Mouse (Mus musculus) MEL (cell line): ENCODE measurements around the gene Pdyn. TPM values are rescaled to one million over a fixed set of nuclear protein-coding genes. Genes with fewer than 3 reads are reported as not detected.

Experiments
- DNase-seq: peaks from one replicate; pipeline ENCODE4 v3.0.0; 2011; ENCODE audit warnings: low read depth, low spot score
- H3K27ac ChIP-seq: 2 replicates; pipeline ENCODE4 v1.5.1; 2012; ENCODE audit warnings: low read depth, mild to moderate bottlenecking, control low read depth, low read length, moderate library complexity; ENCODE audit not compliant: control insufficient read depth
- H3K27me3 ChIP-seq, 2 experiments: fragments of 150-350 bp in 1 of 2; sonication (generic) in 1 of 2; 2 replicates each; pipeline ENCODE4 v1.6.1; 2012; ENCODE audit warnings: low read length in 2 of 2, mild to moderate bottlenecking in 2 of 2, improper control_type of control experiment in 1 of 2, moderate library complexity in 1 of 2; ENCODE audit not compliant: insufficient read depth in 2 of 2, control insufficient read depth in 1 of 2
- H3K36me3 ChIP-seq, 2 experiments: 2 replicates each; pipeline ENCODE4 v1.6.1; 2012 to 2014; ENCODE audit warnings: low read length in 2 of 2, improper control_type of control experiment in 1 of 2, inconsistent platforms in 1 of 2, mild to moderate bottlenecking in 1 of 2; ENCODE audit not compliant: insufficient read depth in 2 of 2, control insufficient read depth in 1 of 2
- H3K4me1 ChIP-seq, 2 experiments: fragments of 150-350 bp in 1 of 2; sonication (generic) in 1 of 2; 2 replicates each; pipeline ENCODE4 v1.6.1; 2012; ENCODE audit warnings: low read length in 2 of 2, improper control_type of control experiment in 1 of 2, mild to moderate bottlenecking in 1 of 2; ENCODE audit not compliant: insufficient read depth in 2 of 2, control insufficient read depth in 1 of 2
- H3K4me3 ChIP-seq, 2 experiments: fragments of 150-350 bp in 1 of 2; sonication (generic) in 1 of 2; 2 replicates each; pipeline ENCODE4 v1.5.1; 2012; ENCODE audit warnings: low read depth in 2 of 2, low read length in 2 of 2, mild to moderate bottlenecking in 2 of 2, moderate library complexity in 2 of 2, control low read depth in 1 of 2, improper control_type of control experiment in 1 of 2; ENCODE audit not compliant: control insufficient read depth in 1 of 2, insufficient read depth in 1 of 2
- H3K79me2 ChIP-seq: 2 replicates; pipeline ENCODE4 v1.6.1; 2012; ENCODE audit warnings: mild to moderate bottlenecking, low read length, moderate library complexity; ENCODE audit not compliant: control insufficient read depth, poor library complexity, insufficient read depth
- H3K9ac ChIP-seq: 2 replicates; pipeline ENCODE4 v1.6.1; 2012; ENCODE audit warnings: low read depth, mild to moderate bottlenecking, control low read depth, low read length, moderate library complexity; ENCODE audit not compliant: control insufficient read depth, poor library complexity, severe bottlenecking
- H3K9me3 ChIP-seq: fragments of 150-350 bp; sonication (generic); replicated peaks from 2 replicates; pipeline ENCODE4 v1.6.1; 2012; ENCODE audit warnings: mild to moderate bottlenecking, low read length, improper control_type of control experiment, moderate library complexity; ENCODE audit not compliant: insufficient read depth
- CHD1 ChIP-seq: IDR thresholded peaks from 2 replicates; pipeline ENCODE4 v1.6.1; 2012; ENCODE audit warnings: low read depth, mild to moderate bottlenecking, inconsistent platforms, low read length, improper control_type of control experiment
- CHD2 ChIP-seq: IDR thresholded peaks from 2 replicates; pipeline ENCODE4 v1.6.1; 2011; ENCODE audit warnings: low read length, improper control_type of control experiment
- EP300 ChIP-seq, 2 experiments: IDR thresholded peaks; 2 replicates each; pipeline ENCODE4 v1.6.1; 2011; ENCODE audit warnings: improper control_type of control experiment in 2 of 2, low read length in 2 of 2, low read depth in 1 of 2, mild to moderate bottlenecking in 1 of 2
- ETS1 ChIP-seq: IDR thresholded peaks from 2 replicates; pipeline ENCODE4 v1.6.1; 2012; ENCODE audit warnings: low read depth, mild to moderate bottlenecking, inconsistent platforms, low read length, improper control_type of control experiment, moderate library complexity
- GABPA ChIP-seq: IDR thresholded peaks from 2 replicates; pipeline ENCODE4 v1.6.1; 2012; ENCODE audit warnings: low read depth, mild to moderate bottlenecking, inconsistent platforms, low read length, improper control_type of control experiment, moderate library complexity
- JUND ChIP-seq: IDR thresholded peaks from 2 replicates; pipeline ENCODE4 v1.6.1; 2011; ENCODE audit warnings: low read depth, mild to moderate bottlenecking, improper control_type of control experiment, low read length
- MAX ChIP-seq: IDR thresholded peaks from 2 replicates; pipeline ENCODE4 v1.6.1; 2011; ENCODE audit warnings: low read length, improper control_type of control experiment
- MAZ ChIP-seq: IDR thresholded peaks from 2 replicates; pipeline ENCODE4 v1.6.1; 2012; ENCODE audit warnings: low read depth, mild to moderate bottlenecking, inconsistent platforms, low read length, improper control_type of control experiment
- MEF2A ChIP-seq: IDR thresholded peaks from 2 replicates; pipeline ENCODE4 v1.6.1; 2014; ENCODE audit warnings: low read depth, mild to moderate bottlenecking, inconsistent platforms, low read length, improper control_type of control experiment; ENCODE audit not compliant: poor library complexity, insufficient replicate concordance, severe bottlenecking; ENCODE audit errors: extremely low read depth
- NELFE ChIP-seq: IDR thresholded peaks from 2 replicates; pipeline ENCODE4 v1.6.1; 2011; ENCODE audit warnings: low read depth, low read length, improper control_type of control experiment
- NRF1 ChIP-seq: IDR thresholded peaks from 2 replicates; pipeline ENCODE4 v1.6.1; 2014; ENCODE audit warnings: low read depth, mild to moderate bottlenecking, inconsistent platforms, low read length, improper control_type of control experiment, moderate library complexity; ENCODE audit not compliant: poor library complexity, insufficient read depth, severe bottlenecking
- POLR2AphosphoS2 ChIP-seq: IDR thresholded peaks from 2 replicates; pipeline ENCODE4 v1.6.1; 2011; ENCODE audit warnings: low read length, improper control_type of control experiment
- RAD21 ChIP-seq: IDR thresholded peaks from 2 replicates; pipeline ENCODE4 v1.6.1; 2011; ENCODE audit warnings: mild to moderate bottlenecking, low read depth, low read length, improper control_type of control experiment
- RCOR1 ChIP-seq: IDR thresholded peaks from 2 replicates; pipeline ENCODE4 v1.6.1; 2012; ENCODE audit warnings: low read depth, mild to moderate bottlenecking, inconsistent platforms, low read length, improper control_type of control experiment
- SIN3A ChIP-seq: IDR thresholded peaks from 2 replicates; pipeline ENCODE4 v1.6.1; 2012; ENCODE audit warnings: low read length, improper control_type of control experiment, inconsistent platforms
- TAL1 ChIP-seq: IDR thresholded peaks from 2 replicates; pipeline ENCODE4 v1.6.1; 2012; ENCODE audit warnings: mild to moderate bottlenecking, inconsistent platforms, low read length, moderate library complexity, mixed read lengths
- USF1 ChIP-seq: IDR thresholded peaks from 2 replicates; pipeline ENCODE4 v1.6.1; 2014; ENCODE audit warnings: low read depth, mild to moderate bottlenecking, inconsistent platforms, low read length, improper control_type of control experiment, moderate library complexity
- USF2 ChIP-seq, 2 experiments: IDR thresholded peaks; 2 replicates each; pipeline ENCODE4 v1.6.1; 2011 to 2012; ENCODE audit warnings: improper control_type of control experiment in 2 of 2, low read length in 2 of 2, borderline replicate concordance in 1 of 2, inconsistent platforms in 1 of 2, low read depth in 1 of 2, mild to moderate bottlenecking in 1 of 2; ENCODE audit not compliant: insufficient read depth in 1 of 2
- ZC3H11A ChIP-seq: IDR thresholded peaks from 2 replicates; pipeline ENCODE4 v1.6.1; 2012; ENCODE audit warnings: low read depth, mild to moderate bottlenecking, inconsistent platforms, low read length, improper control_type of control experiment
- ZKSCAN1 ChIP-seq: IDR thresholded peaks from 2 replicates; pipeline ENCODE4 v1.6.1; 2012; ENCODE audit warnings: low read depth, mild to moderate bottlenecking, inconsistent platforms, low read length, improper control_type of control experiment, moderate library complexity
- ZMIZ1 ChIP-seq: IDR thresholded peaks from 2 replicates; pipeline ENCODE4 v1.6.1; 2012; ENCODE audit warnings: low read depth, mild to moderate bottlenecking, inconsistent platforms, low read length, improper control_type of control experiment, moderate library complexity
- ZNF384 ChIP-seq: IDR thresholded peaks from 2 replicates; pipeline ENCODE4 v1.6.1; 2012; ENCODE audit warnings: low read depth, mild to moderate bottlenecking, inconsistent platforms, low read length, improper control_type of control experiment
- polyA plus RNA-seq, 2 experiments: library from polyadenylated mRNA; stranded (reverse) in 1 of 2; unstranded in 1 of 2; fragments of >175 nt in 1 of 2; fragments of >200 nt in 1 of 2; gene quantifications; 2 replicates each; pipeline versions ENCODE4 v1.2.1 to v1.2.4; 2012; ENCODE audit warnings: low replicate concordance in 2 of 2, low read depth in 1 of 2; ENCODE audit not compliant: insufficient read length in 2 of 2, insufficient read depth in 1 of 2, missing spikeins in 1 of 2
- total RNA-seq: library from RNA; depleted of rRNA; stranded (reverse); fragments of 300-350 nt; gene quantifications from 2 replicates; pipeline ENCODE4 v1.2.3, GENCODE M21; 2012

Pdyn gene
- total and polyA plus RNA-seq, 3 experiments, result 0.19 TPM; not detected in 2

DNA sequence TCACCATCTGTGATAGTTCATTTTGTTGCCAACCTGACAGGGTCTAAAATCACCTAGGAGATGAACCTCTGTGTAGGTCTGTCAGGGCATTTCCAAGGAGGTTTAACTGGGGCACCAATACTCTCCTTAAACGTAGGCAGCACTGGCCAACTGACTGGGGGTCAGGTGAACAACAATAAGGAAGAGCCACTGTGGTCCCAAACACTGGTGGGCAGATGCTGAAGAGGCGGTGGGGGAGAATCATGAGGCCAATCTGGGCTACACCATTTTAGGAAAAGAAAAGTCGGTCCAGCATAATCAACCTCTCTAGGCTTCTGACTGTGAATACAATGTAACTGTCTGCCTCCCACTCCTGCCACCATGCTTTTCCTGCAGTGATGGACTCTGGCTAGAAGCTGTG lies 40.9 kb upstream of the Pdyn start:
- Histone ChIP-seq H3K27me3 (peaks cover 0 to 5% of the 10 kb centered on the region in 2 experiments; a peak in 1 of 4 replicates), H3K36me3 (no peaks in the 10 kb centered on the region), H3K27ac (no peak overlapping the region), H3K9ac (no peak overlapping the region), H3K9me3 (no peaks in the 10 kb centered on the region), H3K79me2 (no peaks in the 10 kb centered on the region), H3K4me3 (no peak overlapping the region), H3K4me1 (no peaks in the 10 kb centered on the region)
- no peak for DNase-seq
- TF ChIP-seq CHD2 (no peak), NELFE (no peak), SIN3A (no peak), MAX (no peak), ZKSCAN1 (no peak), MAZ (no peak), RAD21 (no peak), TAL1 (no peak)

DNA sequence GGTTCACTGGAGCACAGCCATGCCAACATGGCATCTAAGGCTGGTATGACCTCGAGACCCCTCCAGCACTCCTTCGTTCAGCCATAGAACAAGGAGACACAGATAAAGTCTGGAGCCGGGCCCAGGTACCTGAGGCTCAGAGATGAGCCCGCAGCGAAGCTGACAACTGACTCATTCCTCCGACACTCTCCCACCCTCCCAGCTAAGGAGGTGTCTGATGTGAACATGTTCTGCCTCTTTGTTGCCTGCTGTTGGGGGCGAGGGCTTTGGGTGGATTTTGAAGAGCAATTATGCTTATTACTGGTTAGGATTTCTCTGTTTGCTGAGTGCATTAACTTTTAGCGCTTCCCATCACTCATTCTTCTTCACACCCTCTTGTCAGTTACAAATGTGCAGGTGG lies 34.4 kb upstream of the Pdyn start:
- H3K9ac ChIP-seq, result no peak overlapping the region
- no peak overlapping the region for H3K27ac ChIP-seq
- DNase-seq, result no peak
- peaks cover 2 to 3% of the 10 kb centered on the region in 2 experiments for H3K27me3 ChIP-seq
- no peaks in the 10 kb centered on the region for H3K36me3 ChIP-seq
- H3K79me2 ChIP-seq, result no peaks in the 10 kb centered on the region
- H3K9me3 ChIP-seq, result no peaks in the 10 kb centered on the region
- no peak overlapping the region for H3K4me3 ChIP-seq
- TF ChIP-seq POLR2AphosphoS2, result no peak
- TF ChIP-seq USF2 (IDR thresholded peaks at IDR 0.05; ENCODE audit: borderline replicate concordance in 1 of 2, insufficient read depth in 1 of 2, low read depth in 1 of 2, low read length in 2 of 2), result no peak
- TF ChIP-seq EP300 (IDR thresholded peaks at IDR 0.05; ENCODE audit: low read depth in 1 of 2, low read length in 2 of 2), result no peak
- TF ChIP-seq RAD21, result no peak
- no peak for TF ChIP-seq ZMIZ1
- TF ChIP-seq ZC3H11A, result no peak
- TF ChIP-seq GABPA, result no peak
- TF ChIP-seq ZNF384, result no peak
- no peak for TF ChIP-seq USF1
- TF ChIP-seq RCOR1, result no peak
- TF ChIP-seq MEF2A, result no peak
- TF ChIP-seq MAX, result no peak
- no peak for TF ChIP-seq NELFE
- no peak for TF ChIP-seq CHD1
- TF ChIP-seq JUND, result no peak
- no peak for TF ChIP-seq ETS1
- TF ChIP-seq NRF1, result no peak
- H3K4me1 ChIP-seq, result no peaks in the 10 kb centered on the region
